ENCODE assay signal across 30 mouse cellular contexts in genomic region chr13:99305186-99305585, GRCm38 (mm10). TPM values are rescaled to one million over a fixed set of nuclear protein-coding genes. Genes with fewer than 3 reads are reported as not detected.
DNase-seq lines count a peak whose midpoint lies in the region; ATAC-seq and TF ChIP-seq lines count a peak whose summit lies in the region.
"Had no signal": no experiment of that assay in that cellular context is flagged by ENCODE, and none has a peak within 500 bp of the region (broad histone marks: within the 10 kb centered on the region; RNA-seq: fewer than 3 reads in every experiment).

No protein-coding gene starts in this region.

- H3K4me2 ChIP-seq in heart, embryonic 12.5 days, result no peak overlapping the region
- H3K4me2 ChIP-seq: embryonic facial prominence, embryonic 13.5 days; hindbrain, embryonic 15.5 days; limb, embryonic 12.5 days; liver, embryonic 15.5 days; midbrain, embryonic 12.5 days; neural tube, embryonic 12.5 days had no signal

- H3K36me3 ChIP-seq in heart, embryonic 12.5 days, result no peaks in the 10 kb centered on the region
- H3K36me3 ChIP-seq: embryonic facial prominence, embryonic 13.5 days; hindbrain, embryonic 15.5 days; limb, embryonic 12.5 days; liver, embryonic 15.5 days; midbrain, embryonic 12.5 days; neural tube, embryonic 12.5 days had no signal

- DNase-seq in gastrocnemius, adult 2 months, result no peak
- no peak for DNase-seq in gastrocnemius, adult 8-10 months (ENCODE audit: low spot score in 2 of 2)
- DNase-seq in heart, postnatal 10 days, result peak; percentile 46 to 51
- peak; percentile 50 for DNase-seq in lung, postnatal 14 days
- peak; percentile 69 for DNase-seq in skeletal muscle tissue, adult 2 months (ENCODE audit: low read depth, low spot score)
- no peak for DNase-seq in left cerebral cortex, postnatal 36 days (ENCODE audit: low spot score in 2 of 2)
- DNase-seq: adrenal gland, postnatal 25 days; cerebellum, adult 11-12 months; cerebellum, adult 9-11 months; embryo, embryonic 11 days; kidney, adult 11 months; kidney, postnatal 14 days; layer of hippocampus, adult 9-11 months; right cerebral cortex, adult 18-20 months; thymus, adult 18-20 months; thymus, postnatal 25 days had no signal

- WGBS in heart, embryonic 12.5 days, result 85% methylated on average over 1 of the region's 1 CpGs

- no peak for TF ChIP-seq CTCF in gastrocnemius, adult 2 months (IDR thresholded peaks at IDR 0.05)

- no peaks in the 10 kb centered on the region for H3K27me3 ChIP-seq in heart, embryonic 12.5 days (replicated peaks)
- H3K27me3 ChIP-seq: embryonic facial prominence, embryonic 13.5 days; hindbrain, embryonic 15.5 days; limb, embryonic 12.5 days; liver, embryonic 15.5 days; midbrain, embryonic 12.5 days; neural tube, embryonic 12.5 days had no signal

- intact Hi-C loops in gastrocnemius, adult 2 months (cut with DNase I), result no loop called here
- intact Hi-C loops in heart, postnatal 10 days (cut with DNase I), result no loop called here
- intact Hi-C loops in left cerebral cortex, postnatal 36 days (cut with DNase I), result no loop called here

- H3K4me1 ChIP-seq in heart, embryonic 12.5 days (replicated peaks), result peaks cover 28% of the 10 kb centered on the region
- H3K4me1 ChIP-seq: liver, embryonic 15.5 days; megakaryocyte, embryonic 14.5 days; midbrain, embryonic 12.5 days; neural tube, embryonic 12.5 days had no signal

- H3K9ac ChIP-seq in heart, embryonic 12.5 days, result no peak overlapping the region
- H3K9ac ChIP-seq: embryonic facial prominence, embryonic 13.5 days; hindbrain, embryonic 15.5 days; limb, embryonic 12.5 days; liver, embryonic 15.5 days; midbrain, embryonic 12.5 days; neural tube, embryonic 12.5 days had no signal

- no peak overlapping the region for H3K4me3 ChIP-seq in gastrocnemius, adult 2 months
- H3K4me3 ChIP-seq in heart, embryonic 12.5 days, result no peak overlapping the region
- H3K4me3 ChIP-seq: embryonic facial prominence, embryonic 13.5 days; erythroblast, embryonic 14.5 days; hindbrain, embryonic 15.5 days; limb, embryonic 12.5 days; liver, embryonic 15.5 days; megakaryocyte, embryonic 14.5 days; midbrain, embryonic 12.5 days; myocyte; neural tube, embryonic 12.5 days had no signal

- peak overlapping the region; percentile 40 for H3K27ac ChIP-seq in gastrocnemius, adult 2 months
- no peak overlapping the region for H3K27ac ChIP-seq in heart, embryonic 12.5 days (ENCODE audit: poor library complexity, severe bottlenecking)
- H3K27ac ChIP-seq: embryonic facial prominence, embryonic 13.5 days; hindbrain, embryonic 15.5 days; limb, embryonic 12.5 days; liver, embryonic 15.5 days; midbrain, embryonic 12.5 days; neural tube, embryonic 12.5 days; stomach, postnatal 0 days had no signal

- no peaks in the 10 kb centered on the region for H3K9me3 ChIP-seq in heart, embryonic 12.5 days (replicated peaks)
- H3K9me3 ChIP-seq: embryonic facial prominence, embryonic 13.5 days; hindbrain, embryonic 15.5 days; limb, embryonic 12.5 days; liver, embryonic 15.5 days; midbrain, embryonic 12.5 days; neural tube, embryonic 12.5 days had no signal

- ATAC-seq in heart, embryonic 12.5 days (ENCODE audit: insufficient number of reproducible peaks, low FRiP score), result no peak
- ATAC-seq: CD4-positive, CD25-positive, alpha-beta regulatory T cell, adult 4 months; forebrain, embryonic 16.5 days; inflammation-experienced regulatory T-cells, adult 6 months had no signal

RNA-seq across cellular contexts. Expression of gene Ptcd2, which starts 39.3 kb away (rescaled TPM):
- 10 to 100 TPM; 20.1 to 35.5 TPM for total RNA-seq in gastrocnemius, adult 2 months (2021)
- total RNA-seq in gastrocnemius, adult 8-10 months (2022), result 10 to 100 TPM; 22.1 to 27.9 (median 25.4) TPM
- 10 to 100 TPM; 38.8 to 43.6 TPM for total RNA-seq in heart, postnatal 10 days (2021)
- 56.0 and 56.3 TPM in 2 replicates for polyA plus RNA-seq in heart, embryonic 12.5 days (2016; fragmentation: Nextera tagmentation; extraction: Ambion mirVana)
- 10 to 100 TPM; 31.4 to 33.9 TPM for total RNA-seq in left cerebral cortex, postnatal 36 days (2021)

RNA-seq across cellular contexts. Expression of gene Mrps27, which starts 39.4 kb away (rescaled TPM):
- total RNA-seq in gastrocnemius, adult 2 months (2021), result 10 to 100 TPM; 24.0 to 32.9 TPM
- 10 to 100 TPM; 23.0 to 26.5 (median 25.5) TPM for total RNA-seq in gastrocnemius, adult 8-10 months (2022)
- total RNA-seq in heart, postnatal 10 days (2021), result 10 to 100 TPM; 43.8 to 47.1 TPM
- 72.6 and 73.0 TPM in 2 replicates for polyA plus RNA-seq in heart, embryonic 12.5 days (2016; fragmentation: Nextera tagmentation; extraction: Ambion mirVana)
- total RNA-seq in left cerebral cortex, postnatal 36 days (2021), result 10 to 100 TPM; 26.2 to 27.2 TPM

Comparison
In these comparisons a context has a peak if more than half of its experiments do, and no peak if none do; other contexts are left out.
1. DNase-seq: peak in heart, postnatal 10 days (2 of 2), lung, postnatal 14 days (single experiment) and skeletal muscle tissue, adult 2 months (single experiment); none in gastrocnemius, adult 2 months (single experiment), gastrocnemius, adult 8-10 months (0 of 2) and left cerebral cortex, postnatal 36 days (0 of 2).